Mouse (Mus musculus): ENCODE data around the gene Tmem30a. TPM values are rescaled to one million over a fixed set of nuclear protein-coding genes. Genes with fewer than 3 reads are reported as not detected.

Tmem30a gene
- polyA plus RNA-seq, 2 experiments = 11.9 to 31.0 TPM

- Histone ChIP-seq H3K36me3 (replicated peaks; ENCODE audit: control insufficient read depth, insufficient read depth, low read depth) (no peaks in the 10 kb centered on the region), H3K9ac (replicated peaks) (no peak overlapping the region), H3K4me2 (ENCODE audit: low read depth) (no peak overlapping the region), H3K27me3 (ENCODE audit: control insufficient read depth, insufficient read depth, low read length) (no peaks in the 10 kb centered on the region), H3K4me1 (replicated peaks; ENCODE audit: control insufficient read depth in 2 of 2, insufficient read depth in 2 of 2, low read length in 1 of 2) (no peaks in the 10 kb centered on the region), H3K4me3 (ENCODE audit: insufficient read depth in 1 of 2, low read depth in 2 of 2, low read length in 2 of 2) (no peak overlapping the region), H3K9me3 (ENCODE audit: control insufficient read depth, low read length) (no peaks in the 10 kb centered on the region), H3K27ac (no peak overlapping the region)
- TF ChIP-seq CTCF (IDR thresholded peaks at IDR 0.05; ENCODE audit: low read depth) (no peak), EP300 (IDR thresholded peaks at IDR 0.05; ENCODE audit: low read depth) (no peak)
- 84% methylated on average over 5 of the region's 5 CpGs for WGBS (ENCODE audit: insufficient replicate concordance)
- ATAC-seq (ENCODE audit: insufficient read depth) (no peak), DNase-seq (ENCODE audit: low read depth in 3 of 3, low spot score in 3 of 3) (no peak)
Observed at GRCm38 (mm10) chr9:79766991-79767545, 26.2 kb downstream of the Tmem30a start.

GRCm38 (mm10) chr9:79765329-79765728, 28.0 kb downstream of the Tmem30a start:
- DNase-seq (ENCODE audit: low read depth in 3 of 3, low spot score in 3 of 3) (no peak), ATAC-seq (ENCODE audit: insufficient read depth) (no peak)
- H3K4me1 ChIP-seq (replicated peaks; ENCODE audit: control insufficient read depth in 2 of 2, insufficient read depth in 2 of 2, low read length in 1 of 2) = peaks cover 0 to 2% of the 10 kb centered on the region in 2 experiments; a peak in 1 of 4 replicates
- H3K4me3 ChIP-seq (ENCODE audit: insufficient read depth in 1 of 2, low read depth in 2 of 2, low read length in 2 of 2) = no peak overlapping the region
- no peaks in the 10 kb centered on the region for H3K36me3 ChIP-seq (replicated peaks; ENCODE audit: control insufficient read depth, insufficient read depth, low read depth)
- no peak overlapping the region for H3K27ac ChIP-seq
- no peaks in the 10 kb centered on the region for H3K9me3 ChIP-seq (ENCODE audit: control insufficient read depth, low read length)
- H3K4me2 ChIP-seq (ENCODE audit: low read depth) = no peak overlapping the region
- TF ChIP-seq CTCF (IDR thresholded peaks at IDR 0.05; ENCODE audit: low read depth) = no peak
- TF ChIP-seq EP300 (IDR thresholded peaks at IDR 0.05; ENCODE audit: low read depth) = no peak
- WGBS (ENCODE audit: insufficient replicate concordance) = 65% methylated on average over 4 of the region's 4 CpGs
- no peaks in the 10 kb centered on the region for H3K27me3 ChIP-seq (ENCODE audit: control insufficient read depth, insufficient read depth, low read length)
- no peak overlapping the region for H3K9ac ChIP-seq (replicated peaks)

GRCm38 (mm10) chr9:79762519-79762918, 30.8 kb downstream of the Tmem30a start:
- H3K36me3 ChIP-seq (replicated peaks; ENCODE audit: control insufficient read depth, insufficient read depth, low read depth) = peaks cover 3% of the 10 kb centered on the region
- H3K4me1 ChIP-seq (replicated peaks; ENCODE audit: control insufficient read depth in 2 of 2, insufficient read depth in 2 of 2, low read length in 1 of 2) = peaks cover 4 to 10% of the 10 kb centered on the region in 2 experiments
- ATAC-seq (ENCODE audit: insufficient read depth) (no peak), DNase-seq (ENCODE audit: low read depth in 3 of 3, low spot score in 3 of 3) (no peak)
- TF ChIP-seq CTCF (IDR thresholded peaks at IDR 0.05; ENCODE audit: low read depth) (no peak), EP300 (IDR thresholded peaks at IDR 0.05; ENCODE audit: low read depth) (no peak)
- H3K9ac ChIP-seq (replicated peaks) = no peak overlapping the region
- no peak overlapping the region for H3K4me3 ChIP-seq (ENCODE audit: insufficient read depth in 1 of 2, low read depth in 2 of 2, low read length in 2 of 2)
- no peak overlapping the region for H3K27ac ChIP-seq
- H3K9me3 ChIP-seq (ENCODE audit: control insufficient read depth, low read length) = no peaks in the 10 kb centered on the region
- no peak overlapping the region for H3K4me2 ChIP-seq (ENCODE audit: low read depth)
- WGBS (ENCODE audit: insufficient replicate concordance) = 62% methylated on average over 6 of the region's 6 CpGs
- H3K27me3 ChIP-seq (ENCODE audit: control insufficient read depth, insufficient read depth, low read length) = no peaks in the 10 kb centered on the region

GRCm38 (mm10) chr9:79760076-79760475, 33.2 kb downstream of the Tmem30a start:
- peaks cover 13% of the 10 kb centered on the region for H3K36me3 ChIP-seq (replicated peaks; ENCODE audit: control insufficient read depth, insufficient read depth, low read depth)
- H3K4me1 ChIP-seq (replicated peaks; ENCODE audit: control insufficient read depth in 2 of 2, insufficient read depth in 2 of 2, low read length in 1 of 2) = peaks cover 4 to 10% of the 10 kb centered on the region in 2 experiments
- peak; percentile 25 for ATAC-seq (ENCODE audit: insufficient read depth)
- no peak for TF ChIP-seq EP300 (IDR thresholded peaks at IDR 0.05; ENCODE audit: low read depth)
- no peak for TF ChIP-seq CTCF (IDR thresholded peaks at IDR 0.05; ENCODE audit: low read depth)
- no peak for DNase-seq (ENCODE audit: low read depth in 3 of 3, low spot score in 3 of 3)
- H3K4me3 ChIP-seq (ENCODE audit: insufficient read depth in 1 of 2, low read depth in 2 of 2, low read length in 2 of 2) = peak overlapping the region; percentile 83 to 97
- peak overlapping the region; percentile 29; the same call in 1 of the 2 replicates for H3K27ac ChIP-seq
- peak overlapping the region; percentile 64 for H3K9ac ChIP-seq (replicated peaks)
- H3K4me2 ChIP-seq (ENCODE audit: low read depth) = peak overlapping the region; percentile 84
- H3K27me3 ChIP-seq (ENCODE audit: control insufficient read depth, insufficient read depth, low read length) = no peaks in the 10 kb centered on the region
- H3K9me3 ChIP-seq (ENCODE audit: control insufficient read depth, low read length) = no peaks in the 10 kb centered on the region
- WGBS (ENCODE audit: insufficient replicate concordance) = 7% methylated on average over 14 of the region's 14 CpGs

- Histone ChIP-seq H3K27me3 (ENCODE audit: control insufficient read depth, insufficient read depth, low read length) (no peaks in the 10 kb centered on the region), H3K9me3 (ENCODE audit: control insufficient read depth, low read length) (no peaks in the 10 kb centered on the region), H3K9ac (replicated peaks) (peak within 1 kb of the TSS; percentile 86), H3K27ac (peak within 1 kb of the TSS; percentile 46), H3K4me1 (replicated peaks; ENCODE audit: control insufficient read depth in 2 of 2, insufficient read depth in 2 of 2, low read length in 1 of 2) (peaks cover 4 to 10% of the 10 kb centered on the region in 2 experiments), H3K36me3 (replicated peaks; ENCODE audit: control insufficient read depth, insufficient read depth, low read depth) (peaks cover 15% of the 10 kb centered on the region), H3K4me2 (ENCODE audit: low read depth) (peak within 1 kb of the TSS; percentile 84), H3K4me3 (ENCODE audit: insufficient read depth in 1 of 2, low read depth in 2 of 2, low read length in 2 of 2) (peak within 1 kb of the TSS; percentile 83 to 97)
- TF ChIP-seq EP300 (IDR thresholded peaks at IDR 0.05; ENCODE audit: low read depth) (no peak), CTCF (IDR thresholded peaks at IDR 0.05; ENCODE audit: low read depth) (no peak)
- WGBS (ENCODE audit: insufficient replicate concordance) = under 1% methylated on average over 49 of the region's 49 CpGs
- ATAC-seq (ENCODE audit: insufficient read depth) = peak; percentile 100
- DNase-seq (ENCODE audit: low read depth in 3 of 3, low spot score in 3 of 3) = peak; percentile 86 to 90 (median 87)
Observed at GRCm38 (mm10) chr9:79759385-79760005, 33.8 kb downstream of the Tmem30a start, which contains the start of gene Cox7a2. TSS of gene Cox7a2 (minus strand) at chr9:79759878.
